Mouse (Mus musculus): ENCODE measurements around the gene Esrrb.

DNA sequence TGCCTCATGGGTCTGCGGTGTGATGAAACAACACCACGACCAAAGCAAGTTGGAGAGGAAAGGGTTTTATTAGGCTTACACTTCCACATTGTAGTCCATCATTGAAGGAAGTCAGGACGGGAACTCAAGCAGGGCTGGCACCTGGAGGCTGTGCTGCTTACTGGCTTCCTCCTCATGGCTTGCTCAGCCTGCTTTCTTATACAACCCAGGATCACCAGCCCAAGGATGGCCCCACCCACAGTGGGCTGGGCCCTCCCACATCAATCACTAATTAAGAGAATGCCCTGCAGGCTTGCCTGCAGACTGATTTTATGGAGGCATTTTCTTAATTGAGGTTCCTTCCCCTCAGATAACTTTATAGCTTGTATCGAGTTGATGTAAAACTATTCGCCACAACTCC lies 129.1 kb downstream of the Esrrb start:
- no peak for TF ChIP-seq CTCF (IDR thresholded peaks at IDR 0.05; ENCODE audit: low read depth, low read length)
- TF ChIP-seq POLR2A (IDR thresholded peaks at IDR 0.05; ENCODE audit: insufficient read depth, low read length): no peak
- no peak for TF ChIP-seq EP300 (IDR thresholded peaks at IDR 0.05; ENCODE audit: insufficient read depth, low read depth, low read length)

Data from ES-Bruce4 (cell line).